21 mouse cellular contexts compared by ENCODE assay signal in the genomic region with DNA sequence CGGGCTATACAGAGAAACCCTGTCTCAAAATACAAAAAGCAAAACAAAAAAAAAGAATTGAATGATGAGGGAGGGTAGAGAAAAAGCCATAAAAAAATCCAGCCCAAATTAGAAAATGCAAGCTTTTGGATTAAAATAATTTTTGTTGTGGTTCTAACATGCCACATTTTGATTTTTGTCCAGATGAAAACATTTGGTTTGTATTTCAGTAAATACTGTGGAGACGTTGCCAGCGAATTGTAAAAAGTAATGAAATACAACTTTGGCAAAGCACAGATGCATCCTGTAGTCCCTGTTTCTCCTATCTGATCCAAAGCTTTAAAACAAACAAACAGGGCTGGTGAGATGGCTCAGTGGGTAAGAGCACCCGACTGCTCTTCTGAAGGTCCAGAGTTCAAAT.
DNase-seq lines count a peak whose midpoint lies in the region; ATAC-seq and TF ChIP-seq lines count a peak whose summit lies in the region.
"Had no signal": no experiment of that assay in that cellular context is flagged by ENCODE, and none has a peak within 500 bp of the region (broad histone marks: within the 10 kb centered on the region; RNA-seq: fewer than 3 reads in every experiment).

No protein-coding gene starts in this region.

- H3K4me1 ChIP-seq in embryonic facial prominence, embryonic 13.5 days = peaks cover 23% of the 10 kb centered on the region
- peaks cover 19% of the 10 kb centered on the region for H3K4me1 ChIP-seq in embryonic facial prominence, embryonic 10.5 days
- peaks cover 22% of the 10 kb centered on the region for H3K4me1 ChIP-seq in heart, embryonic 16.5 days (ENCODE audit: control insufficient read depth, insufficient read depth, low read length)
- peaks cover 24% of the 10 kb centered on the region for H3K4me1 ChIP-seq in cerebellum, adult 2 months (ENCODE audit: control insufficient read depth, insufficient read depth, low read length)
- H3K4me1 ChIP-seq: intestine, embryonic 15.5 days had no signal

- TF ChIP-seq CTCF in layer of hippocampus, adult 2 months (conservative IDR thresholded peaks at IDR 0.05) = no peak
- no peak for TF ChIP-seq CTCF in cerebellum, adult 2 months (IDR thresholded peaks at IDR 0.05; ENCODE audit: borderline replicate concordance, insufficient read depth, low read depth, low read length)

- TF ChIP-seq POLR2A in cerebellum, adult 2 months (IDR thresholded peaks at IDR 0.05; ENCODE audit: borderline replicate concordance, insufficient read depth, low read length) = no peak

- ATAC-seq in embryonic facial prominence, embryonic 13.5 days (ENCODE audit: insufficient number of reproducible peaks, insufficient read depth, low FRiP score, low TSS enrichment, low read depth) = no peak
- no peak for ATAC-seq in heart, embryonic 16.5 days (replicated peaks; ENCODE audit: extremely low read depth, insufficient read depth, low FRiP score)
- ATAC-seq: CD4-positive, CD25-positive, alpha-beta regulatory T cell, adult 4 months; forebrain, embryonic 13.5 days; forebrain, postnatal 0 days; intestine, embryonic 15.5 days had no signal

- H3K36me3 ChIP-seq in embryonic facial prominence, embryonic 13.5 days = peaks cover 8% of the 10 kb centered on the region; the same call in 1 of the 2 replicates
- H3K36me3 ChIP-seq in embryonic facial prominence, embryonic 10.5 days (replicated peaks) = peaks cover 22% of the 10 kb centered on the region
- 0 out of 2 replicates have a peak, but pooled peaks cover 2% of the 10 kb centered on the region for H3K36me3 ChIP-seq in heart, embryonic 16.5 days (ENCODE audit: control insufficient read depth, insufficient read depth)
- H3K36me3 ChIP-seq: intestine, embryonic 15.5 days had no signal

- H3K9me3 ChIP-seq in embryonic facial prominence, embryonic 13.5 days = no peaks in the 10 kb centered on the region
- no peaks in the 10 kb centered on the region for H3K9me3 ChIP-seq in embryonic facial prominence, embryonic 10.5 days
- H3K9me3 ChIP-seq in heart, embryonic 16.5 days (replicated peaks; ENCODE audit: control insufficient read depth, low read length) = no peaks in the 10 kb centered on the region
- H3K9me3 ChIP-seq: forebrain, embryonic 13.5 days; G1E; heart, embryonic 10.5 days; hindbrain, embryonic 10.5 days; intestine, embryonic 15.5 days had no signal

- no peak for DNase-seq in embryonic facial prominence, embryonic 10.5 days (ENCODE audit: low spot score)
- no peak for DNase-seq in heart, adult 8-10 months (ENCODE audit: low spot score)
- DNase-seq in layer of hippocampus, adult 2 months (ENCODE audit: low spot score in 2 of 2) = no peak
- no peak for DNase-seq in layer of hippocampus, adult 9-10 months (ENCODE audit: low spot score)
- no peak for DNase-seq in cerebellum, adult 2 months
- DNase-seq: adrenal gland, postnatal 14 days; B cell, adult 2 months; cerebellum, adult 11-12 months; cerebellum, adult 9-11 months; forebrain, postnatal 0 days; gastrocnemius, postnatal 14 days; heart, postnatal 10 days had no signal

- H3K27me3 ChIP-seq in embryonic facial prominence, embryonic 13.5 days = no peaks in the 10 kb centered on the region
- no peaks in the 10 kb centered on the region for H3K27me3 ChIP-seq in embryonic facial prominence, embryonic 10.5 days (replicated peaks; ENCODE audit: low read depth, poor library complexity, severe bottlenecking)
- no peaks in the 10 kb centered on the region for H3K27me3 ChIP-seq in heart, embryonic 16.5 days (ENCODE audit: control insufficient read depth, insufficient read depth, low read length)
- no peaks in the 10 kb centered on the region for H3K27me3 ChIP-seq in cerebellum, adult 2 months (ENCODE audit: control insufficient read depth, insufficient read depth, low read length)
- H3K27me3 ChIP-seq: forebrain, embryonic 13.5 days; intestine, embryonic 15.5 days had no signal

- no peak overlapping the region for H3K4me2 ChIP-seq in embryonic facial prominence, embryonic 13.5 days
- no peak overlapping the region for H3K4me2 ChIP-seq in heart, embryonic 16.5 days (ENCODE audit: low read depth, low read length)
- H3K4me2 ChIP-seq: forebrain, embryonic 13.5 days; hindbrain, embryonic 14.5 days; intestine, embryonic 15.5 days had no signal

- H3K4me3 ChIP-seq in embryonic facial prominence, embryonic 13.5 days = no peak overlapping the region
- H3K4me3 ChIP-seq in embryonic facial prominence, embryonic 10.5 days = no peak overlapping the region
- H3K4me3 ChIP-seq in heart, embryonic 16.5 days (ENCODE audit: low read length) = no peak overlapping the region
- H3K4me3 ChIP-seq in layer of hippocampus, adult 2 months = no peak overlapping the region
- H3K4me3 ChIP-seq in cerebellum, adult 2 months (replicated peaks; ENCODE audit: insufficient read depth, low read depth, low read length) = no peak overlapping the region
- H3K4me3 ChIP-seq: forebrain, embryonic 13.5 days; heart, embryonic 10.5 days; hindbrain, embryonic 10.5 days; intestine, embryonic 15.5 days had no signal

- H3K9ac ChIP-seq in embryonic facial prominence, embryonic 13.5 days = no peak overlapping the region
- H3K9ac ChIP-seq in heart, embryonic 16.5 days (ENCODE audit: low read length) = no peak overlapping the region
- H3K9ac ChIP-seq: forebrain, embryonic 13.5 days; forebrain, postnatal 0 days; hindbrain, embryonic 14.5 days; intestine, embryonic 15.5 days had no signal

- H3K27ac ChIP-seq in embryonic facial prominence, embryonic 13.5 days = peak overlapping the region; percentile 24; the same call in 1 of the 2 replicates
- no peak overlapping the region for H3K27ac ChIP-seq in embryonic facial prominence, embryonic 10.5 days (replicated peaks)
- peak overlapping the region; percentile 41 for H3K27ac ChIP-seq in heart, embryonic 16.5 days (ENCODE audit: low read length)
- peak overlapping the region; percentile 32; the same call in 1 of the 2 replicates for H3K27ac ChIP-seq in layer of hippocampus, adult 2 months
- H3K27ac ChIP-seq in cerebellum, adult 2 months (ENCODE audit: insufficient read depth, low read length) = no peak overlapping the region
- H3K27ac ChIP-seq: forebrain, embryonic 13.5 days; heart, embryonic 10.5 days; hindbrain, embryonic 10.5 days; hindbrain, embryonic 14.5 days; intestine, embryonic 15.5 days had no signal

- 45% methylated on average over 4 of the region's 4 CpGs for WGBS in embryonic facial prominence, embryonic 13.5 days
- whole genome bisulfite sequencing in embryonic facial prominence, embryonic 10.5 days = 88% methylated on average over 4 of the region's 4 CpGs
- WGBS in heart, embryonic 16.5 days = 87% methylated on average over 4 of the region's 4 CpGs
- 75% methylated on average over 4 of the region's 4 CpGs for WGBS in cerebellum, adult 2 months

Comparison
In these comparisons a context has a peak if more than half of its experiments do, and no peak if none do; other contexts are left out.
1. H3K27ac ChIP-seq: peak in embryonic facial prominence, embryonic 13.5 days (single experiment), heart, embryonic 16.5 days (single experiment) and layer of hippocampus, adult 2 months (single experiment); none in embryonic facial prominence, embryonic 10.5 days (single experiment) and cerebellum, adult 2 months (single experiment).